Mouse (Mus musculus): ENCODE measurements at regions not wholly inside any gene's neighbourhood (a gene's known extent, or its start where the extent isn't known, plus 50 kb on each side); places are given as distances from the start of the nearest gene placed in this dataset.
"Not testable (repeated sequence)": the region's sequence is repeated elsewhere in the genome, so short reads cannot be mapped to it uniquely, and the experiment has no call there.

DNA sequence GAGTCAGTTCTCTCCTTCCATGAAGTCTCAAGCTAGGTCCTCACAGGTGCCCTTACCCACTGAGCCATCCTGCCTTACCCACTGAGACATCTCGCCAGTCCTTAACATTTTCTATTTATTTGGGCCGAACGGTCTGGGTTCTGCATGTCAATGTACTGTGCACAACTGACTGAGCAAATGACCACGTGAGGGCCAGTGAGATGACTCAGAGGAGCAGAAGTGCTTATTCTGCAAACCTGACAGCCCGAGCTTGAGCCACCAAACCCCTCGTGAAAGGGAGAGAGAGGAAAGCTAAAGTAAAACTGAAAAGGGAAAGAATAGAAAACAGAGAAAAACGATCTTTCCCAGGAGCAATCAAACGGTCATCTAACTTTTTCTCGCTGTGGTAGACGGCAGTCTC, 52.2 kb upstream of the Nmd3 start:
- DNase-seq, result no peak

DNA sequence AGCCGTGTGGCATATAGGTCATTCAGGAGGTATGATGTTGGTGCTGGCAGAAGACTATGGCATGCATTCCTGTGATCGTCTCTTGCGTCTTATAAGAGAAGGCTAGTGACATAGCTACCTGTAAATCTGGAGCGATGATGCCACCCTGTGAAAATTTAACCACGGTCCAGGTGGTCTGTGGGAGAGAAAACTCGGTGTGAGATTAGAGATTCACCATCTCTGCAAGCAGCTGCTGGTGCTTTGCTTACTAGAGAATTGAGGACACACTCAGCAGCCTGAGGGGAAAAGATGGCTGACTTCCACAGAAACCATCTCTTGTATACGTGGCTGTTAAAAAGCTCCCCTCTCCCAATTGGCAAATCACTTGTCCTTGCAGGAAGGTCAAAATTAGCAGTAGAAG, 54.0 kb upstream of the Nmd3 start:
- DNase-seq, result no peak

- no peak for DNase-seq
These were observed 54.4 kb upstream of the Nmd3 start for GRCm38 (mm10) chr3:69667359-69667758.

DNA sequence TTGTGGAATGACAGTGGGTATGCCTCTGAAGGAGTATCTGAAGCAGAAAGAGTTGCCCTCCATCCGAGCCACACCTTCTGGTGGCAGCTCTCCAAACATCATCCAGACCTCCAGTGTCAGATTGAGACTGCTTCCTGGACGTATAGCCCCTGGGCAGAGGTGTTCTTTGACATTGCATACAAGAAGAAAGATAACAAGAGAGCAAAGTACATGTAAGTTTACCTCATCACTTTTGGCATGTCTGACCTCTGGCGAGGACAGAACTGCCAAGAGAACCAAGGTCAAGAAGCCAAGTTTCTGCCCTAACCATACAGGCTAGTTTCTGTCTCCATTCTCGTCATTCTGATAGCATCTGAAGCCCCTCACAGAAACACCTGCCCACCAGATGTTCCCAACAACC, 57.5 kb upstream of the Nmd3 start:
- DNase-seq, result no peak

DNA sequence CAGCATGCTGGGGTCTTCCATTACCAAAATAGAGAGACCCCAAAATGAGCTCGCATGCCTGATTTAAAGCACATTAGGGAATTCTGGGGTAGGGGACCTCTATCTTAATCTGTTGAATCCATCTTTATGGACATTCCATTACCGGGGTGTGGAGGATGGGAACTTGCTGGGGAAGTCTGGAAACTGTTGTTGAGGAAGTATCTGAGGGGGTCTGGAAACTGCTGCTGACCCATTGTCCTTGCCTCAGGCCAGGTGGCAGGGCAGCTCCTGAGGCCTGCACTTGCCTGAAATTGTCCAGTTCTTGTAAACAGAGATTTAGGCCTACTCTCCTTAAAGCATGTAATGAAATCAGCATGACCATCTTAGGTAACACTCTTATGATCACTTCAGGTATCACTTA, 59.4 kb upstream of the B3galnt1 start:
- DNase-seq, result no peak

GRCm38 (mm10) chr3:69657570-69657969, 58.8 kb upstream of the B3galnt1 start:
- peak; percentile 17 for DNase-seq

GRCm38 (mm10) chr3:69655651-69656050, 56.9 kb upstream of the B3galnt1 start:
- not testable (repeated sequence) for DNase-seq

DNA sequence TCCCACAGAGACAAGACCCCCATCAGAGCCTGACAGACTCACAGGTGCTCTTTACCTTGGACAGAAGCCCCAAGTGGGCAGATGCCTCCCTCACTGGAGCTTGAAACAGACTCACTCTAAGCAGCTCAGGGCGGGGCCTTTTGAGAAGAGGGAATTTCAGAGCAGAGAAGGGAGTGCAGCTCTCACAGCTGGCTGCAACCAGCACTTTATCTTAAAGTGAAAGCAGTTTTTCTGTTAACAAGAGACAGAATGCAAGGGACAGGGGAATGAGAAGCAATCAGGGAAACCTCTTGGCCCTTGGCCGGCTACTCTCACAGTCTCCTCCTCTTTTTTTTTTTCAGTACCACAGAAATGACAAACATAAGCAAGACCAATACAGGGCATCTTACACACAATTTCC, 56.2 kb upstream of the B3galnt1 start:
- DNase-seq, result peak; percentile 34

- DNase-seq, result not testable (repeated sequence)
These were observed 54.6 kb upstream of the B3galnt1 start for GRCm38 (mm10) chr3:69653361-69653760.

- no peak for DNase-seq
These were observed 50.8 kb upstream of the B3galnt1 start for GRCm38 (mm10) chr3:69649561-69649960.
